Mouse (Mus musculus): ENCODE measurements around the gene Mcrip2. TPM values are rescaled to one million over a fixed set of nuclear protein-coding genes. Genes with fewer than 3 reads are reported as not detected.

Mcrip2 gene
- polyA plus RNA-seq, 2 experiments = 22.1 to 44.9 TPM

DNA sequence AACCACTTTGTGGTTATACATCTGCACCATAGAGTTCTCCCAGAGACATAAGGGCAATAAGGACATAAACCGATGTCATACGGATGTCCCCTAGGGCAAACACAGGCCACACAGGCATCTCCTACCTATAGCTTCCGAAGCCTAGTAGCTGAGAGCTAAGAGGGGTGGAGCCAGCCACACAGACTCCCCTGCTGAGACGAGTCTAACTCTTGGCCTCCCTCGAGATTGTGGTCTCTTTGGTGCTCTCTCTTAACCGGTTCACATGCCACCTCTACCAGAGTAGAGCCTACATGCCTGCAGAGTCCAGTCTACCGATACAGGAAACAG, 1.1 kb downstream of the Mcrip2 start:
- WGBS (ENCODE audit: insufficient replicate concordance) = 4% methylated on average over 7 of the region's 7 CpGs
- peak; percentile 41 for ATAC-seq (ENCODE audit: insufficient read depth)
- Histone ChIP-seq H3K9me3 (ENCODE audit: control insufficient read depth, low read length) (no peaks in the 10 kb centered on the region), H3K36me3 (replicated peaks; ENCODE audit: control insufficient read depth, insufficient read depth, low read depth) (no peaks in the 10 kb centered on the region; the same call in 1 of the 2 replicates), H3K4me3 (ENCODE audit: insufficient read depth in 1 of 2, low read depth in 2 of 2, low read length in 2 of 2) (peak overlapping the region; percentile 54 to 77), H3K9ac (replicated peaks) (peak overlapping the region; percentile 60), H3K27me3 (ENCODE audit: control insufficient read depth, insufficient read depth, low read length) (no peaks in the 10 kb centered on the region), H3K27ac (peak overlapping the region; percentile 32), H3K4me1 (replicated peaks; ENCODE audit: control insufficient read depth in 2 of 2, insufficient read depth in 2 of 2, low read length in 1 of 2) (peaks cover 0 to 15% of the 10 kb centered on the region in 2 experiments; a peak in 3 of 4 replicates), H3K4me2 (ENCODE audit: low read depth) (peak overlapping the region; percentile 85)
- TF ChIP-seq EP300 (IDR thresholded peaks at IDR 0.05; ENCODE audit: low read depth) (no peak), CTCF (IDR thresholded peaks at IDR 0.05; ENCODE audit: low read depth) (no peak)
- DNase-seq (ENCODE audit: low read depth in 3 of 3, low spot score in 3 of 3) = no peak

DNA sequence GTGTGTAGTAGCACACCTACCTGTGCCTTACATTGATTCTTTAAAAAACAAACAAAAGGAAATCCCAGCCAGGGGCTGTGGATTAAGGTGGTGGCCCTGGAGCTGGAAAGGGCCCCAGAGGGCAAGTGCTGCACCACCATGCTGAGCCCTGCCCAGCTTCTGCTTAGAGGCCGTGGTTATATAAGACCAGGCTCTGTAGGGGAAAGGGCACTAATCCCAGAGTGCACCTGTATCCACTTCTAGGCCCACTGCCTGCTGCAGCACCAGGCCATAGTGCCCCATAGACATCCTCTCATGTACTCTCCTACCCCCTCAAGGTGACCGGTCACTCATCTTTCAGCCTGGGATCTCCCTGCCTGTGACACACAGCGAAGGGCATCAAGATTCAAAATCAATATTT, 2.4 kb downstream of the Mcrip2 start:
- Histone ChIP-seq H3K27ac (no peak overlapping the region), H3K27me3 (ENCODE audit: control insufficient read depth, insufficient read depth, low read length) (no peaks in the 10 kb centered on the region), H3K4me3 (ENCODE audit: insufficient read depth in 1 of 2, low read depth in 2 of 2, low read length in 2 of 2) (no peak overlapping the region), H3K4me1 (replicated peaks; ENCODE audit: control insufficient read depth in 2 of 2, insufficient read depth in 2 of 2, low read length in 1 of 2) (peaks cover 8 to 21% of the 10 kb centered on the region in 2 experiments), H3K36me3 (replicated peaks; ENCODE audit: control insufficient read depth, insufficient read depth, low read depth) (no peaks in the 10 kb centered on the region; the same call in 1 of the 2 replicates), H3K9ac (replicated peaks) (no peak overlapping the region), H3K4me2 (ENCODE audit: low read depth) (no peak overlapping the region), H3K9me3 (ENCODE audit: control insufficient read depth, low read length) (no peaks in the 10 kb centered on the region)
- DNase-seq (ENCODE audit: low read depth in 3 of 3, low spot score in 3 of 3) (no peak), ATAC-seq (ENCODE audit: insufficient read depth) (no peak)
- WGBS (ENCODE audit: insufficient replicate concordance) = 78% methylated on average over 3 of the region's 3 CpGs
- TF ChIP-seq CTCF (IDR thresholded peaks at IDR 0.05; ENCODE audit: low read depth) (no peak), EP300 (IDR thresholded peaks at IDR 0.05; ENCODE audit: low read depth) (no peak)

DNA sequence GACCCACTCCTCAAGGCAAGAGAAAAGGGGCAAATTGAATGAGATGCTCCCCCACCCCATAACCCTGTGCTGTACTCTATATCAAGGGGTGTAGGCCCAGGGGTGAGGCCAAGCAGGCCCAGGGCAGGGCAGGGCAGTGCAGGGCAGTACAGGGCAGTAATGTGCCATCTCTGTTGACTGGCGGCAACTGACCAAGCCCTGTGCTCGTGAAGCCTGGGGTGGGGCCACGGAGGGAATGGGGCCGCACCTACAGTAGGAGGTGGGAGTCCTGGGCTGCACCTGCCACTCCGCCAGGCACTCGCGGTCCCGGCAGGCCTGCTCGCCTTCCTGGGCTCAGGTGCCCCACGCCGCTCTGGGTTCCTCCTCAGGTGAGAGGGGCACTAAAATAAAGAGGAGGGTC, 3.3 kb downstream of the Mcrip2 start:
- 87% methylated on average over 11 of the region's 11 CpGs for WGBS (ENCODE audit: insufficient replicate concordance)

DNA sequence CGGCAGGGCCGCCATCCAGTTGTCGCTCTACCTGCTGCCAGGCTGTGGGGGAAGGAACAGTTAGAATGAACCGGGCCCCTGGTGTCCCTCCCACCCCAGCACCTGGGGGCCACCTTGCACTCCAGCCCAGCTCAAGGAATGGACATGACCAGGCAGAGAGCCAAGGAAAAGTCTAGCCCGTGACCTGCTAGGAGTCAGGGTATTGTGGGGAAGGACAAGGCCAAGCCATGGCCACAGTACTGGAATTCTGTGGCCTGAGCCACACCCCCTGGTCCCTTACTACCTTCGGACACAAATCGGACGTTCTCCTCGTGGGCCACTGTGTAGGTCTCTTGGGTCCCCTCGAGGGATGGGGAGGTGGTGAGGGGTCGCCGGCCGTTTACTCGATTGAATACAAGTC, 4.3 kb downstream of the Mcrip2 start:
- ATAC-seq (ENCODE audit: insufficient read depth) = no peak
- H3K4me2 ChIP-seq (ENCODE audit: low read depth) = no peak overlapping the region
- no peaks in the 10 kb centered on the region; the same call in 1 of the 2 replicates for H3K36me3 ChIP-seq (replicated peaks; ENCODE audit: control insufficient read depth, insufficient read depth, low read depth)
- no peak for DNase-seq (ENCODE audit: low read depth in 3 of 3, low spot score in 3 of 3)
- WGBS (ENCODE audit: insufficient replicate concordance) = 80% methylated on average over 14 of the region's 14 CpGs
- H3K9me3 ChIP-seq (ENCODE audit: control insufficient read depth, low read length) = no peaks in the 10 kb centered on the region
- peaks cover 16 to 32% of the 10 kb centered on the region in 2 experiments for H3K4me1 ChIP-seq (replicated peaks; ENCODE audit: control insufficient read depth in 2 of 2, insufficient read depth in 2 of 2, low read length in 1 of 2)
- no peak overlapping the region for H3K9ac ChIP-seq (replicated peaks)
- H3K27me3 ChIP-seq (ENCODE audit: control insufficient read depth, insufficient read depth, low read length) = no peaks in the 10 kb centered on the region
- no peak overlapping the region for H3K4me3 ChIP-seq (ENCODE audit: insufficient read depth in 1 of 2, low read depth in 2 of 2, low read length in 2 of 2)
- TF ChIP-seq EP300 (IDR thresholded peaks at IDR 0.05; ENCODE audit: low read depth) (no peak), CTCF (IDR thresholded peaks at IDR 0.05; ENCODE audit: low read depth) (no peak)
- H3K27ac ChIP-seq = no peak overlapping the region

More for the DNA sequence above, 3.3 kb downstream of the Mcrip2 start:
- Histone ChIP-seq H3K9ac (replicated peaks) (no peak overlapping the region), H3K36me3 (replicated peaks; ENCODE audit: control insufficient read depth, insufficient read depth, low read depth) (no peaks in the 10 kb centered on the region; the same call in 1 of the 2 replicates), H3K4me2 (ENCODE audit: low read depth) (no peak overlapping the region), H3K4me3 (ENCODE audit: insufficient read depth in 1 of 2, low read depth in 2 of 2, low read length in 2 of 2) (no peak overlapping the region), H3K4me1 (replicated peaks; ENCODE audit: control insufficient read depth in 2 of 2, insufficient read depth in 2 of 2, low read length in 1 of 2) (peaks cover 13 to 28% of the 10 kb centered on the region in 2 experiments), H3K27ac (no peak overlapping the region), H3K9me3 (ENCODE audit: control insufficient read depth, low read length) (no peaks in the 10 kb centered on the region), H3K27me3 (ENCODE audit: control insufficient read depth, insufficient read depth, low read length) (no peaks in the 10 kb centered on the region)
- DNase-seq (ENCODE audit: low read depth in 3 of 3, low spot score in 3 of 3) = no peak
- TF ChIP-seq EP300 (IDR thresholded peaks at IDR 0.05; ENCODE audit: low read depth) = no peak
- TF ChIP-seq CTCF (IDR thresholded peaks at IDR 0.05; ENCODE audit: low read depth) = no peak
- ATAC-seq (ENCODE audit: insufficient read depth) = no peak

DNA sequence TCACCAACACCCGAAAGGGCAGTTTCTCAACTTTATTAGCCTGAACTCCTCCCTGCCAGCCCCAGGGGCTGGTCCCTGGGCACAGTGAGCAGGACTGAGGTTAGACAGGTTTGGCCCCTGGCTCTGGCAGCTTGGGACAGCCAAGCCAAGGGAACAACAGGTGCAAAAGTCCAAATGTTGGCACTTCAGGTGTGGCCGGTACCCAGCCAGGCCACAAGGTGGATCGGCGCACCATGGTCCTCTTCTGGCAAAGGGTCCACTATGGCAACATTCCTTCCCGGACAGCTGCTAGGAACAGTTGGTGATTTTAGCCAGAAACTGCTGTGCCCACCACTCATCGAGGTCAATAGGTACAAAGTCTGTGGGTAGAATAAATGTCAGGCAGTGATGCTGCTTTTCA, 4.9 kb downstream of the Mcrip2 start:
- TF ChIP-seq CTCF (IDR thresholded peaks at IDR 0.05; ENCODE audit: low read depth) (no peak), EP300 (IDR thresholded peaks at IDR 0.05; ENCODE audit: low read depth) (no peak)
- ATAC-seq (ENCODE audit: insufficient read depth) = no peak
- Histone ChIP-seq H3K27me3 (ENCODE audit: control insufficient read depth, insufficient read depth, low read length) (no peaks in the 10 kb centered on the region), H3K9ac (replicated peaks) (no peak overlapping the region), H3K27ac (no peak overlapping the region), H3K36me3 (replicated peaks; ENCODE audit: control insufficient read depth, insufficient read depth, low read depth) (no peaks in the 10 kb centered on the region; the same call in 1 of the 2 replicates), H3K4me2 (ENCODE audit: low read depth) (no peak overlapping the region), H3K4me1 (replicated peaks; ENCODE audit: control insufficient read depth in 2 of 2, insufficient read depth in 2 of 2, low read length in 1 of 2) (peaks cover 16 to 29% of the 10 kb centered on the region in 2 experiments), H3K4me3 (ENCODE audit: insufficient read depth in 1 of 2, low read depth in 2 of 2, low read length in 2 of 2) (no peak overlapping the region), H3K9me3 (ENCODE audit: control insufficient read depth, low read length) (no peaks in the 10 kb centered on the region)
- 91% methylated on average over 6 of the region's 6 CpGs for WGBS (ENCODE audit: insufficient replicate concordance)
- DNase-seq (ENCODE audit: low read depth in 3 of 3, low spot score in 3 of 3) = no peak

Data from liver, embryonic 14.5 days (tissue).